Mouse (Mus musculus) layer of hippocampus, adult 9-11 months (tissue): ENCODE data around the gene Esrrg.
A peak's percentile ranks its signal among the peaks of the same experiment; 100 is the strongest.

Experiments used
- DNase-seq: peaks from one replicate; pipeline ENCODE4 v3.0.0; 2022

Gene Esrrg

DNA sequence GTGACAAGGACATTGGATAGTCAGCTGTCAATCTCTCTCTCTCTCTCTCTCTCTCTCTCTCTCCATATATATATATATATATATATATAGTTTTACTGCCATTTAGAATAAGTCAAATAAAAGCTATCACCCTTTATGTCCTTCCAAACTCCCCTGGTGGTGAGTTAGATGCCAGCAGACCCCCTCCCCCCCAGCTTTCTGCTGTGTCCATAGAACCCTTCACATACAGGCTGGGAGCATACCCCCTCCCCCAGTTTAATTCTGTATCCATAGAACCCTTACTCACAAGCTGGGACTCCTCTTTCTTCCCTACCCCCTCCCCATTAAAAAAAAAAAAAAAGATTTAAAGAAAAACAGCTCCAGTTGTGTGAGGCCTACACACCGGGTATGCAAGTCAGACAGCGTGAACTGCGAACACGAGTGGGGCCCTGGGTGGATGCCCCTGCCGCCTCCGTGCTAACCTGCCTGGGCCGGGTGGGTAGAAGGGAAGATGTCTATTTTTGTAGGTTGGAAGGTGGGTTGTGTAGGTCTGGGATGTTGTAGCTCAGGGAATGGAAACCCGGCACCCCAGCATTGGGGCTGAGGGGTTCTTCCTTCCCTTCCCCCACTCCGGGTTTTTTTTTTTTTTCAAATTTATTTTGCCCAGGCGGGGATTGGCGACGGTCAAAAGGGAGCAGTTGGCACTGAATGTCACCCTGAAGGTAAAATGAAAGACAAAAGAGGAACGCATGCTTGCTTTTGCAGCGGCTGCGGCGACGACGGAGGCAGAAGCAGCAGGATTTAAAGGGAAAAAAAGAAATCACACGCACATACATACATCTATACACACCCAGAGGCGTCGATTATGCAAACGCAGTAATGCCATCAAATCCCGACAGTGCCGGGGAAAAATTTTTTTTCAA, 42.4 kb downstream of the Esrrg start:
- no peak for DNase-seq

DNA sequence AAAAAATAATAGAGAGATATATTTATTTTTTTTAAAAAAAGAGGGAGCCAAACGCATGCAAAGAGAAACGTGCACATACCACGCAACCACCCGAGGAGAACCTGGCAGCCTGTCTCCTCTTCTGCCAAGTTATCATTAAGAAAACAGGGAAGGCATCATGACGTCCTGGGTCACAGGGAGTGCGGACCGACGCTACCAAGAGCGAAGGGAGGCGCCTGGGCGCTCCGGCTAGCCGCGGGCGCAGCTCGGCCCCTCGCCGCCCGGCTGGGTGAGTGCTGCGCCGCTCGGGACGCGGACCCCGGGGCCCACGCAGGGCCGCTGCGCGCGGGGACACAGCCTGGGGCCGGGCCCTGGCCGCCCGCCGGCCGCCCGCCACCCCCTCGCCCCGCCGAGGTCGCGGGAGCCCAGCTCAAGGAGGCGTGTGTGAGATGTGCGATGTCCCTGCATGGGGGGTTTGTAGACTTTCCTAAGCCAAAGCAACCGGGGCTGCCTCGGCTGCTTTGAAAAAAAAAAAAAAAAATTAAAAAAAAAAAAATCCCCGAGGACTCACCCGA, 43.2 kb downstream of the Esrrg start:
- peak; percentile 38 for DNase-seq

DNA sequence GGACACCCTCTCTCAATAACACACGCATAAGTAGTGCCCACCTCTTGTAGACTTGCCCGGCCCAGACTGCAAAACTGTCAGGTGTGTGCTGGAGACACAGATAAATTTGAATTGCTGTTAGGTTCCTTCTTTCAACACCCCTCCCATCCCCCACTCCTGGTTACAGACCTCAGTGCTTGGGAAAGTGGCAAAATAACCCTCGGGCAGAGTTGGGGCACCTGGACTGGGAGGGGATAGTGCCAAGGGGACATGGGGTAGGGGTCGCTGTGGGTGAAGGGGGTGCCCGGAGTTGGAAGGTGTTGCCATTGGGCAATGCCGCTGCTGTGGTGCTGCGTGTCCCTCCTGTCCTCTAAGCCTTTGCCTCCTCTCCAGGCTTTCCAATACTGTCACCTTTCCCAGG, 43.9 kb downstream of the Esrrg start:
- DNase-seq: no peak

DNA sequence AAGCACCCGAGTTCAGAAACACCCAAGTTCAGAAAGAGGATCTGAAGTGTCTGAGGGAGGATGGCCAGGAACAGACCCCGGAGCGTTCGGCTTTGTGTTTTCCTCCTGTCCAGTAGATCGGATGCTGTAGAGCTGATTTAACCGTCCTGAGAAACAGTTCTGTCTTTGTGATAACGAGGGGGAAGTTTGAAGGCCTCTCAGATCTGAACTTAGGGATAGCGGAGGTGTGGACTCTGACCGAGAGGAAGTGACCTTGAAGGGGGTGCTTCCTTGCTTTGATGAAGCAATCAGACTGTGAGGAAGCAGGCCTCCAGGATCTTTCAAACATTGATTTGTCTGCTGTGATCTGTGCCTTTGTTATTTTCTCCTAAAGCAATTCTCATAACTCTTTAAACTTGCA, 44.8 kb downstream of the Esrrg start:
- no peak for DNase-seq

DNA sequence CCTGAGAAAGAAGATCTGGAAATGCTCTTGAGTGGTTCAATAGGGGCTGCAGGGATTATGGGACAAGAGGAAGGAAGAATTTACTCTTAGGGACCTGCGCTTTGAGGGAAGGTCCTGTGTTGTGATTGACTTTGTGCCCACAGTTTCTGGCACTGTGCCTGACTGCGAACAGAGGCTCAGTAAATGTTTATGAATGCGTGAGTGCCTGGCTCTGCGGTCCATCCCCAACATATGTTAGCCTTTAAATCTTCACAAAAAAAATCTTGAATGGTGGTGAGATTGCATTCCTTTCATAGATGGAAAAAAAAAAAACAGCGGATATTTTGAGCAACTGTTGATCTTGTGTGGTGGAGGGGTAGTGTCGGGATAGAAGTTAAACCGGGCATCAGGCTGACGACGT, 52.4 kb downstream of the Esrrg start:
- DNase-seq: no peak

DNA sequence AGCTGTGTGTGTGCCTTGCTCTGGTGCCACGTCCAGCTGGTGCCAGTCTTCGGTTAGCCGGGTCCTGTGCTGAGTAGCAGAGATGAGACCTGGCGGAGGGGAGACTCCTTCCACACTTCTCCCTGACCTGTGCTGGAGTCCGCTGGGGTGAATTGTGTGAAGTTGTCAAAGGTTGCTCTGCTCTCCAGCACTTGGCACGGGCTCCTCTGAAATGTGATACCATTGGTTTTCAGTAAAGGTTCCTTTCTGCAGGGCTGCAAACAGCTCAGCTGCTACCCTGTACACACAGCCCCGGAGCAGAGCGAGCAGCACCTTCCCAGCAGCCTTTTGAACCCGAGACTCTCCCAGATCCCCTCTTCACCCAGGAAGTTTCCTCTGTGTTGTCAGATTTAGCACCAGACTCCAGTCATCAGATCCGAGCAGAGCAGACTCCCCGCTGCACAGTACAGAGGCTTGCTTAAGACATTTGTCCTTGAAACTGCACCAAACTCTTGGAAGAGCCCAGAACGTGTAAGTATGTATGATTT, 53.6 kb downstream of the Esrrg start:
- no peak for DNase-seq

DNA sequence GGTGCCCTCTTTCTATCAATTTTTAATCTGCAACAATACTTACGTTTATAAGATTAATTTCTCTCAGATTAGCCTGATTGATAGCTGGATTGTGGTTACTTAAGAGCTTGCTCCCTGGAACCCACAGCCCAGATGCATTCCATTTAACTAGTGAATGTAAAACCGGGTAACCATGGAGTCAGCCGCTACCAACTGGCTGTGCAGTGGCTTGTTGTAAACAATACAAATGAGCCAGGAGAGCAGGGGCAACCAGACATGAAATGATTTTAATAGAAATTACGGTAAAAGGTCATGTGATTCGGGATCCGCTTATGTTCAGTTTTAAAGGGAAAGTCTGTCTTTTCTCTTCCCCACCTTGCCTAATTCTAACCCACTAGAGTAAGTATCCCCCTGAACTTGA, 54.8 kb downstream of the Esrrg start:
- DNase-seq: no peak

DNA sequence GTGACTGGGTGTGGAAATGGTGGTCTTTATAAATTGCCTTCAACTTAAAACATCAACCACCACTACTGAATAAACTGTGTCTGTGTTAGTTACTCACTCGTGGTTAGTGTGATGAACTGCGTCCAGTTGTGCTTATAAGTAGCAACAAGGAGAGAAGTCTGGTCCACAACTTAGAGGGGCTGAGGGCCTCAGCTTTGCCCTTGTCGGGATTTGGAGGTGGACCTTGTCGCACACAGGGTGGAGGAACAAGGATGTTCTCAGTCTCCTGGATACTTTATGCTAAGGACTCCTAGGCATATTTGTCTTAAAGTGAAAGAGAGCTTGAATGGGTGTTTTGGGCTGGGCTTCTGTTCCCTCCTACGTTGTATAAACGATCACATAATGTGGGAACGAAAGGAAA, 55.7 kb downstream of the Esrrg start:
- DNase-seq: no peak

DNA sequence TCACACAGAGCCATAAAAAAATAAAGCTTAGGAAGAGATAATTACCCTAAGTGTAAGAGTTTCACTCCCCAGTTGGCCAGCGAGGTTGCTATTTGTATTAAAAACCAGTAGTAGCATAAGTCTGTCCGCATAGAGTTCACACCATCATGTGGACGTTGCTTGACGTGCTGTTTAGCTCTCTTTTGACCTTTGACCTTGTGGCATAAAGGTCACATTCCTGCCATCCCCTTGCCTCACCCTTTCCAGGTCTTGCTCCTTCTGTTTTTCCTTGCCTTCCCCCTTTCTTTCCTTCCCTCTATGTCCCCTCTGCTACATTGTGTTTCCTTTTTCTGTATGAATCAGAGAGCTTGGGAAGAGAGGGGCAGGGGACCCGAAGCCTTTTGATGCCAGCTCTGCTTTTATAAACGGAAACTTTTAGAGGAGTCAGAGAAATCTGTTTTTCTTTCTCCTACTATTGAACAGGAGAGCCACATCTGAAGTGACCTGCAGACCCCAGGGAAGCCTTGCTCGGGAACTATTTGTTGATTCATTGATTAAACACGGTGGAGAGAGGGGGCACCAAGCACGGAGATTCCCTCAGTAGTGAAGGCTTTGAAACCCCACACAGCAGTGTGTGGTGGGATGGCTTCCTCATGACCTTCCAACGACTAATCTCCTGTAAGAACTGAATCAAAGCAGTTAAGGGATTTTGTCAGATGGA, 57.5 kb downstream of the Esrrg start:
- DNase-seq: no peak

DNA sequence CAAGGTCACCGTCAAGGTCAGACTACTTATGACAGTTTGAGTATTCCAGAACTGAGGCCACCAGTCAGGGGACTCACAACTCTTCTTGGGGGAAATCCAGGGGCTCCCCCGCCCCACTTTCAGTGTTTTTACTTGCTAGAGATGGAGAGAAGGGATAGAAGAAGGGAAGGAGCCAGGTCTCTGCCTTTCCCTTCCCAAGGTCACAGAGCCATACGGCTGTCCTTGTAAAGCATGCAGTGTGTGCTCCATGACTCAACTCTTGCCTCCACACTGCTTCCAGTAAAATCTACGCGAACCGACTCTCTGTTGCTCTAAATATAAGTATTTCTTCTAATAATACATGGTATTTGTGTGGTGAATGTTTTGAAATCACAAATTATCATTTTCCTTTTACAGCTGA, 61.2 kb downstream of the Esrrg start:
- DNase-seq: no peak

DNA sequence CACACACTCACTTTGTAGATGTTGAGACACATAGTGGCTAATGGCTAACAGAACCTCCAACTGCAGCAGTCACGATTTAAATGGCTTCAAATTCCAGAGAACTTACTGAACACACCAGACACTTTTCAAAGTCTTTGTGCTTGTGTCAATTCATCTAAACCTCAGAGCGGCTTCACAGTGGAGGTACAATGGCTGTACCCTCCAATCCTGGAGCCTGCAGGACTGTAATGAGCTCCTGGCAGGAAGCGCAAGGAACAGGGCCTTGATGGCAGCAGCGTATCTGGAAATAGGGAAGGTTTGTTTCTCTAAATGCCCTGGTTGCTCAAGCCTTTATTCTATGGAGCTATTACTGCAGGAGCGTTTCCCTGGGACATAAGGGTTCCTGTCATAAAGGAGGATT, 63.9 kb downstream of the Esrrg start:
- DNase-seq: no peak

DNA sequence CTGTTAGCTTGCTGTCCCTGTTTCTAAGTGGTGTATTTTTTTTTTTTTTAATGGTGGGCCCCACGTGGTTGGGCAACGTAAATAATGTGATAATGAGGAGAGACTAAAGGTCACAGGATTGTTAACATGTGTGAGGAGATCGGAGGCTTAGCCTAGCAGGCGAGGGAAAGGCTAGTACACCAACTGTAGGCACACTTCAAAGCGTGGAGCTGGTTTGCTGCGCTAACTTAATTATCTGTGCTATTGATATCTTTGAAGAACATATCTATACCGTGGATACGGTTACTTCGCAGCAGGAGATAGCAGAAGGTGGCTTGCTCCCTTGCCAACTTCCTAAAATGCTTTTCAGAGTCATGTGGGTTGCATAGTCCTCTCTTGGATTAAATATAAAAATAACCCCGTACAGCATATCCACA, 66.2 kb downstream of the Esrrg start:
- no peak for DNase-seq

DNA sequence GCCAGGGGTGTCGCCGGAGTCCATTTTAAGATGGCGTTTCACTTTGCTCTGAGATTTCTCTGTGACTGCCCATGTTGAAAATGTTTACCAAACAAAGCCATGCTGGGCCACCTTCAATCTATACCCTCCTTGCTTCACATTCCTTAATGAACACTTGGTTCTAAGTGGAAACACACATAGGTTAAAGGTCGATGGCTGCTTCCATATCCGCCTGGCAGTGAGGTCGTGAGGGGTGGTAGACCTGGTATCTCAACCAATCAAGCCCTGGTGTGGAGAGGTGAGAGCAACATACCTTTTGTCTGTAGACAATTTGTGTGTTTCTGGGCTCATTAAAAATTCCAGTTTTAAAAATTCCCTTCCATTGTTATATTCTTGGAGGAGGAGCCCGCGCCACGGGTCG, 68.0 kb downstream of the Esrrg start:
- no peak for DNase-seq

DNA sequence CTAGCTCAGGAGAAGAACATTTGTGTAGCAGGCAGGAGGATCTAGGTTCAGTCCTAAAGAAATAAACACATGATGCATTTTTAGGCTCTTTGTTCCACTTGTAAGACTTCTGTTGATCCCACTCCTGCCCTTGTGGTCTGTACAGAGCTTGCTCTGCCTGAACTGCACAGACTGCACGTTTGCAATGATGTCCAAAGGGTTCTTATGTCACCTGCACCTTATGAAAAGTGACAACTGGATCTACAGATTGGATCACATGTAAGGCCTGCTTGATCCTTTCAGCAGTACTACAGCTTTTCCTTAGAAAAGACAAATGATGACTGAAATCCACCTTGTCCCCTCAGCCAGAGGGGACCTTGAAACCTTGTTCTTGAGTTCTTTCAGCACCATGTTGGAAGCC, 70.7 kb downstream of the Esrrg start:
- no peak for DNase-seq

DNA sequence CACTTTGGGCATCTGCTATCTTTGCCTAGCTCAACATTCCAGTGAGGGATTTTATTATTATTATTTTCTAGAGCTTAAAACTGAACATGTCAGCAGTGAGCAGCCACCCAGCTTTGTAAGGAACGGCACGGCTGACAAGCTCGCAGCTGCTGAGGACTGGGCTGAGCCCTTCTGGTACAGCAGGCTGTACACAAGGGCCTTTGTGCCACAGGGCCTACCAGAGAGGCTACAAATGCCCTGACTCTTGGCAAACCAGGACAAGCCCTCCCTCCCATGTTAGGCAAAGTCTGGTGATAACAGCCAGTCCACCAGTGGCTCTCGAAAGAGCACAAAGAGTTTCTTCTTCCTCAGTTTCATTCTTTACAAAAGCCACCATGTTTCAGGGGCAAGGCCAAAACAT, 75.9 kb downstream of the Esrrg start:
- DNase-seq: peak; percentile 55

DNA sequence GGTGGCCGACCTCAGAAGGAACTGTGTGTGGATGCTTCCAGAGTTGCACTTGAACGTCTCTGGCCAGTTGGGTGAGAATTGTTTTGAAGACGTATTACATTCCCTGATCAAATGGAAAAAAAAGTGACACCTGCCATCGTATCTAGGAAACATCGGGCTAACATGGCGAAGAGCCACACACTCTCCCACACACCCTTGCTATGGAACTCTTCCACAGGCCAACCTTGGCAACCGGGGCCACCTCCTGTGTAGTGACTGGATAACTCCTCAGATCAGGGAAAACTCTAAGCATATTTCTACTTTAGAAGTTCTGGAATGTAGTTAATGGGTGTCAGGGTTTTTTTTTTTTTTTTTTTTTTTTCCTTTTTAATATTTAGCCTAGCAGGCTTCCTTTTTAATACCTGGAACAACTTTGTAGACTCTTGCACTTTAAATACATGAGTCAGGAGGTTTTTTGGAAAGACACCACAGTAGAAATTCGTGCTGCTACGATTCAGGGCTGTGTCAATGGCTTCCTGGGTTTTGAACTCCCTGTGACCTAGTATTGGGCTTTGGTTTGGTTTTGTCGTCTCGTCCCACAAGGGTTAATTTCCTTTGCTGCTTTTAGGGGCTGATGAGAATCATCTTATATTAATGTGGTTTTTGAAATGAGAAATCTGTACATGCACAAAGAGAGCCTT, 83.4 kb downstream of the Esrrg start:
- DNase-seq: peak; percentile 5

DNA sequence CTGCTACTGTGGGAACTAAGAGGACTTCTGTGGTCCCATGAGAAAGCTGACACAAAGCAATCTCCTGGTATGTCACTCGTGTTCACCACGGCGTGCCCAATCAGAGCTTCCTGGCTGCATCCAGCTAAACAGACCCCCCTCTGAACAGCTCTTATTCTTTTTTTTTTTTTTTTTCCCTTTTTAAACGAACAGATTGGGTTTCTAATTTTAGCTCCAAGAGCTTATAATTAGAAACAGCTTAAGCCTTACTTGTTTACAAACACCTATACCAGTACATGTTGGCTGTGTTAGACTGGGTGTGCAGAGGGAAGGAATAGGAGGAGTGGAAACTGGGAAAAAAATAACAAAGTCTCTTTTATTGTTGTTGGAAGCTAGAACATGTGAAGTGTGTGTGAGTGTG, 86.3 kb downstream of the Esrrg start:
- DNase-seq: no peak

DNA sequence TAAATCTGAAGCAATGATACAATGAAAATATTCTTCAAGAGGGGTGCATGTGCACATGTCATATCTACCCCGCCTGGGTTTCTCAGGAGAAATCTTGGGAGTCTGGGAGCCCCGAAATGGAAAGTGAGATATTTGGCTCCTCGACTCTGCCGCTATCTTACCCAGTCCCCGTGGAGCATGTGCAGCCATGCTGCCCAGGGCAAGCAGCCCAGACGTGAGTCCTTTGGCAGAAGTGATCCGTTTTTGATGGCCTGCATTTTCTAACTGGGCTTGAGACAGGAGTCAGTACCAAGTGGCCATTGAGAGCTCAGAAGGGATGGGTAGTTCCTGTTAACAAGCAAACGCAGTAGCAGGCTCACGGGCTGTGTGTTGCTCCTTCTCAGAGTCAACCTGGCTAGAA, 89.6 kb downstream of the Esrrg start:
- no peak for DNase-seq

DNA sequence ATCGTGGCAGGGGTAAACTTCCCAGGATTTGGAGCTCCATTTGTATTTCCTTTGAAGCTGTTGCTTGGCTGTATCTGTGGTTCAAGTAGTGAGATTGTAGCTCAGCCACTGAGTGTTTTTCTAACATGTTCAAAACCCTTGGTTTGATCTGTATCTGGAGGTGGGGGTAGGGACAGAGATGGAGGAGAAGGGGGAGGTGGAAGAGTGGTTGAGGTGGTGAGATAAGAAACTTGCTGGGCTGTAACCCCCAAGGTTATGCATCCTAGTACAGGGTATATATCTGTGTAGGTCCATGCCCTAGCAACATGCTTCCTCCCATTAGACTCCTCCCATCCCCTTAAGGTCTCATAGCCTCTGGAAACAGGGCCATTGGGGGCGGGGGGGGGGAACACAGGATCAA, 92.4 kb downstream of the Esrrg start:
- DNase-seq: no peak

DNA sequence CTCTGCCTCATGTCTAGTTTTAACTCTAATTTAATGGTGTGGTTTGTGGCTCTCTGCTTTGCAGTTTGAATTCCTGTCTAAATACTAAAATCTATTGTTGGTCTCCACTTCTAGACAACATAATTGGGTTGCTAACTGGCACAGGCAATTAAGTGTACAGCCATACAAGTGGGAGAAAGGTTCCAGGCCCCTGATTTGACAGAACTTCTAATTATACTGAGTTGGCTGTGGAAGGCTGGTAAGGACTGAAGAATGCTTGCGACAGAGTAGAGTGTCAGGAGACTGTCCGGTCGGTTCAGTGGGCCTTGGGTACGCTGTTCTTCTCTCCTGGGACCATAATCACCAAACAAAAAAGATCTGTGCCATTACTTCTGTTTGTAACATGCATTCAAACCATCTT, 96.3 kb downstream of the Esrrg start:
- DNase-seq: no peak

DNA sequence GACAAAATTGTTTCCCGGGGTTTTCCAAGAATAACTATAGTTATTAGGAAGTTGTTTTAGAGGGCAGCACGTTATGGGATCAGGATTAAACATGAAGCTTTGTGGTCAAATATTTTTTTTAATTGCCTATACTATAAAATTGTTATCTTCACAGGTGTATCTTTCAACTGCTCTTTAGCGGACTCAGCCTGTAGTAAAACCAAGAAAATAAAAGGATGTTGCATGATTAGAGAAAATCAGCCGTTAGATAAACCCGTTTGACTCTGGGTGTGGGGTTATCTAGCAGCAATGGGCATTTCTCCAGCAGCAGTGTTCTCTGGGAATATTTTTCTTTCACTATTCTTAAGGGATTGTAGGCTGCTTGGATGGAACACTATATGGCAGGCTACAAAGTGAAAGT, 96.8 kb downstream of the Esrrg start:
- no peak for DNase-seq

DNA sequence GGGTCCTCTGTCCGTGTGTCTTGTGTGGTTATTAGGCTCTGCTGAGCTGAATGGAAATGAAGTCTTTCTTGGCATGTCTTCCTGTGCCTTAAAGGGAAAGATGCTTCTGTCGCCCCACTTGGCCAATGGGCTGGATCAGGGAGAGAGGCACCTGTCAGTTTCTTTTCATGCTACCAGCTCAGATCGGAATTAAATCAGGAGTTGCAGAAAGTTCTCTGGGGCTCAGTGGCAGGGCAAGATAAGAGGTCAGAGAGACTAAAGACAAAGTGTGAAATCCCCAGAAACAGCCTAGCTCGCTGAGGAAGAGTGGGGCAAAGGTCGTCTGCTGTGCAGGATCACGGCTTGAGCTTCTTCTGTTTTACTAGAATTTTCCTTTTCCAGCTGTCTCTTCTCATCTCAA, 97.5 kb downstream of the Esrrg start:
- DNase-seq: no peak

DNA sequence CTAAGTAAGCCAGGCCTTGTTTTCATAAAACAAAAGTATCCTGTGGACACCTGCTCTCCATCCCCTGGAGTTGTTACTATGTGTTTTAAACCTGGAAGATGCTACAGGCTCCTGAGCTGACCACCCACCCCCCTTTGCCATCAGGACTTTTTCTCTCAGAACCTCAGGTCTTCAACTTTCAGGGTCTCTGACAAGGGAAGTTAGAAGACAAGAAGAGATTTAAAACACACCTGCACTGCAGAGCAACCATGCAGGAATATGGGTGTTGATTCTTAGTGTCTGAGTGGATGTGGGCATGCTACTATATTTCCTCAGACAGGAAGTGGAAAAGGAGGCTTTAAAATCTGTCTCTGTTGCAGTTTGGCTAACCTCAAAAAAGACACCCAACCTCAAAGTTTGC, 98.6 kb downstream of the Esrrg start:
- no peak for DNase-seq
